Mouse (Mus musculus): ENCODE data around the gene Fam89b.

Gene Fam89b

DNA sequence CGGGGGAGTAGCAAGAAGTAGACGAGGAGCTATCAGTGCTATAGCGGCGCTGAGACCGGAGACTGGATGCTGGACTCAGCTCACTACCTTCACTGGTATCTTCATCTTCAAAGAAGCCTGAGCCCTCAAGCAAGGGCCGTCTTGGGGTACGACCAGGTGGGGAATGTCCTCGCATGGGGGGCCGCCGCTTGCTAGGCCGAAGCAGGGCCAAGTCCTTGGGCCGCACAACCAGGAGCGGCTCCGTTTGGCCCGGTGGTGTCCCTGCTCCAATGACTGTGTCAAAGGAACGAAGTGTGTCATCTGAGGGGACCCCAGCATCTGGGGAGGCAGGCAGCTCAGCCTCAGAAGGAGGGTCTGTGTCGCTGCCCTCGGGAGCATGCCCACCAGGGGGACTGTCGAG is 44.0 kb downstream of the Fam89b start:
- DNase-seq (ENCODE audit: low read depth, low spot score), result no peak

DNA sequence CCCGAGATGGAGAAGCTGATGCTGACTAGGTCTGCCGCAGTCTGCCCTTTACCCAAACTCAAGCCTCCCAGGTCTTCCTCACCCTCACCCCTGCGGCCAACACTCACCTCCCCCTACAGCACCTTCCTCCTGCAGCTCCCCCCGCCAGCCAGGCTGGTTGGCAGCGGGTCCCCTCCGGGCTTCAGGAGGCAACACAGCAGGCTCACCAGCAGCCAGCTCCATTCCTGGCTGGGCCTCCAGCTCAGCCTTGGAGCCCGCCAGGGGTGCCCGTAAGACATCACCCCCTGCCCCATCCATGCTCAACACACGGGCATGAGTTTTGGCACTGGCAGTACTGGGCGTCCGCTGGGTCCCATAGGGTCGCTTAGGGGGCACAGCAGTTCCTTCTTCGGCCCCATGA is 44.5 kb downstream of the Fam89b start:
- DNase-seq (ENCODE audit: low read depth, low spot score), result no peak

DNA sequence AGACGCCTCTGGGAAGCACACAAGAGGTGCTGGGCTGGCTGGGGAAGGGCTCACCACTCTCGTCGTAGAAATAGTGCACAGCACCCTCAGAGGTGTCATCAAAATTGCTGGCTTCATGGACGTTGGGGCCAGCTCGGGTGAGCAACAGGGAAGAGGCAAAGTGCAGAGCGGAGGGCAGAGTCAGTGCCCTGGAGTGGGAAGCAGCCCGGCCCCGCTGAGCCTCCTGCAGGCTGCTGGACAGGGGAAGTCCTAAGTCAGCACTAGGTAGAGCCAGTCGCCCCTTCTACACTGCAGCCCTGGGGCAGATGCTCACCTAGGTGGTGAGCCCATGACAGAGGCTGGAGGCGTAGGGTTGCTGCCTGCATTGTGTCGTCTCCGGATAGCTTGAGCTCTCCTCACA is 45.2 kb downstream of the Fam89b start:
- DNase-seq (ENCODE audit: low read depth, low spot score), result no peak

DNA sequence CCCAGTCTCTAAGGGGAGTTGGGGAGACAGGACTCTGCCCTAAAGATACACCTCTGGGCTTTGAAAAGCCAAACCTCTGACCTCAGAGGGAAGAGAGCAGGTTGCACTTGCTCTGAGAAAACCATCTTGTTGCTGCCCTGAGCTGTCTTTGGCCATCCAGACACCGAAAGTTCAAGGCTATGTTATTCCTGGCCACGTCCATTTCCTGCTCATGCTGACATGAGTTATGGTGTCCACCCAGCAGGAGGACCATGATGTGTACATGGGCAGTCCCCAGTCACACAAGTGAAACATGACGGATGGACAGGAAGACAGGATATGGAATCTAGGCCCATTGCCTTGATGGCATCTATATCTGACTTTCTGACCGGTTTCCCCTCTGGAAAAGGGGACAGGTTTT is 49.0 kb downstream of the Fam89b start:
- DNase-seq (ENCODE audit: low read depth, low spot score), result no peak

All from forelimb bud, embryonic 11.5 days (tissue).